Mouse (Mus musculus) erythroblast, embryonic 14.5 days (primary cell): ENCODE results near the gene Wdr73. TPM values are rescaled to one million over a fixed set of nuclear protein-coding genes. Genes with fewer than 3 reads are reported as not detected.

Experiments used
- H3K27me3 ChIP-seq: 2 replicates; pipeline ENCODE4 v1.6.1; 2012; ENCODE audit warnings: inconsistent platforms; ENCODE audit not compliant: control insufficient read depth
- H3K36me3 ChIP-seq: 2 replicates; pipeline ENCODE4 v1.6.1; 2012; ENCODE audit warnings: mild to moderate bottlenecking, inconsistent platforms; ENCODE audit not compliant: control insufficient read depth
- H3K4me1 ChIP-seq: 2 replicates; pipeline ENCODE4 v1.6.1; 2012; ENCODE audit warnings: inconsistent platforms; ENCODE audit not compliant: control insufficient read depth
- H3K4me3 ChIP-seq: replicated peaks from 2 replicates; pipeline ENCODE3; 2012; ENCODE audit warnings: moderate library complexity, mild to moderate bottlenecking, inconsistent platforms
- H3K9me3 ChIP-seq: 2 replicates; pipeline ENCODE4 v1.6.1; 2012; ENCODE audit warnings: low read length, inconsistent platforms, mixed read lengths; ENCODE audit not compliant: control insufficient read depth
- GATA1 ChIP-seq: IDR thresholded peaks from 2 replicates; pipeline ENCODE4 v1.6.1; 2012; ENCODE audit warnings: low read length, inconsistent platforms, mixed read lengths
- TAL1 ChIP-seq: IDR thresholded peaks from 3 replicates; pipeline ENCODE4 v1.6.1; 2012; ENCODE audit warnings: low read length, inconsistent platforms, mixed read lengths
- polyA plus RNA-seq: library from polyadenylated mRNA; stranded (reverse); fragments of >175 nt; gene quantifications from 2 replicates; pipeline ENCODE4 v1.2.3, GENCODE M21; 2012

The Wdr73 gene
- polyA plus RNA-seq, 1 experiment, result 0.69 TPM

DNA sequence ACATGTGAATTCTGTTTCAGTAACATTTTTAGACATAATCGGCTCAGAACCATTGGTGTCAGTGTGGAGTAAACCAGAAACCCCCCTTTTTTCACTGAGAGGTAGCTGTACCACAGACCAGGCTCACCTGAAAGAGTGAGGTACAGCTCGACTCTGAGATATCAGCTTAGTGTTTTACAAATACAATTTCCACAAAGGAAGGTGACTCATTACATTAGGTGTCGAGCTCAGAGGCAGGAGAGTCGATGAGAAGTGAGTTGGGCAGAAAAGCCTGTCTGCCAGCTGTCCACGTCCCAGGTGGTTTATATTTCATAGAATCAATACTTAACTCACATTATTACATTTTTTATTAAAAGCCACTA is 18.6 kb upstream of the Wdr73 start:
- Histone ChIP-seq H3K4me3 (no peak overlapping the region), H3K9me3 (no peaks in the 10 kb centered on the region), H3K27me3 (no peaks in the 10 kb centered on the region), H3K4me1 (peaks cover 11% of the 10 kb centered on the region), H3K36me3 (peaks cover 88% of the 10 kb centered on the region)
- TF ChIP-seq GATA1 (no peak), TAL1 (no peak)

DNA sequence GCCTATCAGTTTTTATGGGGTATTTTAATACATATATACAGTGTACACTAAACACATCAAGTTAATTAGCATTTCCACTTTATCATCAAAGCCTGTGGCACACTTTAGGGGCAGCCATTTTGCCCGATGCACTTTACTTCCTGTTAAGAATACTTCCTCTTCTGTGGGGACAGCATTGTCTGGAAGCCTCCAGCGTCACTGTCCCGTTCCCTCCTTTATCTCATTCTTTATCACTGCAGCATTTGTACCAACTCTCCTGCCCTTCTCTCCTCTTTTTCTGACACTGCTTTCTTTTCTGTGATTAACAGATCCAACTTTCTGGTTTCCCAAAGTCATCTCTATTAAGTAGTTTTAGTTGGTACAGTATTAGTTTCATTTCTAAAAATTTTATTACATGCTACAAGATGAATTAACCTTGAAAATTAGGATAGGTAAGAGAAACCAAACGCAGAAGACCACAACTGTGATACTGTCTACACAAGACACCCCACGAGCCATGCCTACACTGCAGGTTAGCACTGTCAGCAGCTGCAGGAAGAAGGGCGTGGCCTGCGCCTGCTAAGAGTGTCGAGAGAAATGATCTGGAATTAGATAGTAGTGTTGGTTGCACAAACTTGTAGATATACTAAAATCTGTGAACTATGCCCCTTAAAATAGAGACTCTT is 18.0 kb upstream of the Wdr73 start:
- Histone ChIP-seq H3K4me1 (peaks cover 11% of the 10 kb centered on the region), H3K4me3 (no peak overlapping the region), H3K9me3 (no peaks in the 10 kb centered on the region), H3K27me3 (no peaks in the 10 kb centered on the region), H3K36me3 (peaks cover 88% of the 10 kb centered on the region)
- TF ChIP-seq TAL1 (no peak), GATA1 (no peak)

GRCm38 (mm10) chr7:80917916-80918465 is 16.9 kb upstream of the Wdr73 start:
- H3K36me3 ChIP-seq, result peaks cover 90% of the 10 kb centered on the region
- H3K4me3 ChIP-seq, result no peak overlapping the region
- peaks cover 11% of the 10 kb centered on the region for H3K4me1 ChIP-seq
- no peak for TF ChIP-seq GATA1
- no peak for TF ChIP-seq TAL1
- no peaks in the 10 kb centered on the region for H3K27me3 ChIP-seq
- no peaks in the 10 kb centered on the region for H3K9me3 ChIP-seq

GRCm38 (mm10) chr7:80912496-80912895 is 11.4 kb upstream of the Wdr73 start:
- Histone ChIP-seq H3K36me3 (peaks cover 72% of the 10 kb centered on the region), H3K9me3 (no peaks in the 10 kb centered on the region)

DNA sequence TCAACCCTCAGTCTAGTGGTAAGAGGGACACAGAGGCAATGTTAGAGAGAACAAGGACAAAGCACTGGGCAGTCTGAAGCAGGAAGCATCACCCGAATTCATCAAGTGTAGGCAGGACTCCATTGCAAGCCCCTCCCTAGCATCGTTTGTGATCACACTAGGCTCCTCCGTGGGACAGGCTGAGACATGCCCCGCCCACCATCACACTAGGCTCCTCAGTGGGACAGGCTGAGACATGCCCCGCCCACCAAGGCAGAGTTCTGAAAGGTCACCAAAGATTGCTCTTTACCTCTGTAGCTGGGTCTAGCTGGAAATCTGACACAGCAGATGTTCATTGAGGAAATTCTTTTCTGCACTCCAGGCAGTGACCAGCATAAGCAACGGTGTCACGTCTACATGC is 10.0 kb upstream of the Wdr73 start:
- Histone ChIP-seq H3K36me3 (peaks cover 71% of the 10 kb centered on the region), H3K27me3 (no peaks in the 10 kb centered on the region), H3K9me3 (no peaks in the 10 kb centered on the region), H3K4me1 (no peaks in the 10 kb centered on the region), H3K4me3 (no peak overlapping the region)
- TF ChIP-seq TAL1 (no peak), GATA1 (no peak)

More at GRCm38 (mm10) chr7:80912496-80912895, 11.4 kb upstream of the Wdr73 start:
- Histone ChIP-seq H3K4me3 (no peak overlapping the region), H3K4me1 (no peaks in the 10 kb centered on the region), H3K27me3 (no peaks in the 10 kb centered on the region)
- TF ChIP-seq GATA1 (no peak), TAL1 (no peak)

- peaks cover 38% of the 10 kb centered on the region for H3K4me1 ChIP-seq
- TF ChIP-seq GATA1, result no peak
- TF ChIP-seq TAL1, result no peak
- H3K4me3 ChIP-seq, result peak within 1 kb of the TSS; percentile 59
Measured at GRCm38 (mm10) chr7:80904921-80905515, 3.9 kb upstream of the Wdr73 start, which contains the start of gene Nmb. TSS of gene Nmb (minus strand) at chr7:80905076.

DNA sequence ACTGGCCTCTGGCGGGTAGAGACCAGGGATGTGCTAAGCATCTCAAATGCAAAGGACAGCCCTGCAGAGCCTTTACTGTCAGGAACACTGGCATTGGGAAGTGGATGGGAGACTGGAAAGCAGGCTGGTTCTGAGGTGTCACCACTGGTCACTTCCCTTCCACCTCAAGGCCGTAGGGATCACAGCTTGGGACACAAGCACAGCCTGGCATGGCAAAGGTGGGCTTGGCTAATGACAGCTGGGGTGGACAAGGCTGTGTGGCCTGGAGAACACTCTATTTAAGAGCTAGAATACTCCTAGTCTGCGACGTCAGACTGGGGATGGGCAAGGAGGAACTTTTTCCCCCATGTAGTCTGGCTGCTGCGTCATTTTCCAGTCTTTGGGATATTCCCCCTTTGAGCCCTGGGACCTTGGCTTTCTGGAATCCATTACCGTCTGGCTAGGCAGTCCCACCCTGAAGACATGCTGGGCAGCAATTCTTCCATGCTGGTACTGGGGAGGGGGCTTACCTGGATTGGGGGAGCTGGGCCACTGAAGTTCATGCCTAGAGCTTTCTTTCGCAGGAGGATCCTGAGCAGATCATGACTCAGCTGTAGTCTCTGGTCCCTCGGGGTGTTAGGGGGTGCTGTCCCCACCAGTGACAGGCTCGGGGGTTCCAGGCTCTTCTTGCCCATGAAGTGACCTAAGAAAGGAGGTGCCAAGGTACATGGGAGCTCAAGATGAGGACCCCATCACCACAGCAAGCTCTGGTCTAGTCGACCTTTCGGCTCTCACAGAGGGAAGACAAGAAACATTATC is 2.8 kb upstream of the Wdr73 start:
- Histone ChIP-seq H3K4me3 (no peak overlapping the region), H3K36me3 (peaks cover 32% of the 10 kb centered on the region)
- TF ChIP-seq GATA1 (no peak), TAL1 (no peak)

More at GRCm38 (mm10) chr7:80904921-80905515, 3.9 kb upstream of the Wdr73 start, which contains the start of gene Nmb:
- Histone ChIP-seq H3K36me3 (peaks cover 31% of the 10 kb centered on the region), H3K27me3 (no peaks in the 10 kb centered on the region), H3K9me3 (no peaks in the 10 kb centered on the region)

GRCm38 (mm10) chr7:80901541-80902274 is 639 bp upstream of the Wdr73 start:
- peaks cover 47% of the 10 kb centered on the region for H3K4me1 ChIP-seq
- no peaks in the 10 kb centered on the region for H3K27me3 ChIP-seq
- peaks cover 40% of the 10 kb centered on the region for H3K36me3 ChIP-seq
- H3K9me3 ChIP-seq, result no peaks in the 10 kb centered on the region
- no peak for TF ChIP-seq GATA1
- peak overlapping the region; percentile 82 for H3K4me3 ChIP-seq

More for the DNA sequence above, 2.8 kb upstream of the Wdr73 start:
- H3K27me3 ChIP-seq, result no peaks in the 10 kb centered on the region
- H3K9me3 ChIP-seq, result no peaks in the 10 kb centered on the region
- peaks cover 43% of the 10 kb centered on the region for H3K4me1 ChIP-seq

DNA sequence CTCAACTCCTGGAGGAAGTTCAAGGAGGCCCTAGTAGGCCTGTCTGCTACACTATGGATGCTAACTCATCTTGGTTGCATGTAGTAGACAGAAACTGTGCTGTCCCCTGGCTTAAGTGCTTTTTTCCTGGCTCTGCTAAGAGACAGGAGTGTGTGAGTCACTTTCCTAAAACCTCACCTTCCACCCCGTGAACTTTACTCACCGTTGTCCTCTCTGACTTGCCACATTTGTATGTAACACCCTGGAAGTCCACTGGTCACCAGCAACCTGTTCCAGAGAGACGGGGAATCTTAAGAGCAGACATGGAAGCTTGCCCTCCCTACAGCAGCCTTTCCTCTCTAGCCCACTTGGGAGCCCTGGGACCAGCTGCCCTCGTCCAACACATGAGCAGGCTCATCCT is 3.3 kb downstream of the Wdr73 start:
- H3K36me3 ChIP-seq, result peaks cover 59% of the 10 kb centered on the region

More for the DNA sequence above, 3.3 kb downstream of the Wdr73 start:
- no peaks in the 10 kb centered on the region for H3K27me3 ChIP-seq
- no peak for TF ChIP-seq GATA1
- TF ChIP-seq TAL1, result no peak
- peaks cover 31% of the 10 kb centered on the region for H3K4me1 ChIP-seq
- no peaks in the 10 kb centered on the region for H3K9me3 ChIP-seq
- no peak overlapping the region for H3K4me3 ChIP-seq
